Mouse (Mus musculus) lung, embryonic 16.5 days (tissue): ENCODE measurements around the gene Wee1. TPM values are rescaled to one million over a fixed set of nuclear protein-coding genes. Genes with fewer than 3 reads are reported as not detected.
"Not testable (repeated sequence)": the region's sequence is repeated elsewhere in the genome, so short reads cannot be mapped to it uniquely, and the experiment has no call there.

Experiments
- ATAC-seq: fragments of 200-750 bp; cut with Nextera tagmentation; 2 replicates; pipeline ENCODE4 v1.8.0; 2017; ENCODE audit warnings: low read depth, mild to moderate bottlenecking, moderate library complexity
- H3K27ac ChIP-seq: fragments of 300-500 bp; sonication (generic); 2 replicates; pipeline ENCODE4 v1.5.1; 2014; ENCODE audit warnings: mild to moderate bottlenecking, control low read depth, low read length
- H3K27me3 ChIP-seq: fragments of 300-500 bp; sonication (generic); 2 replicates; pipeline ENCODE4 v1.6.1; 2014; ENCODE audit warnings: low read depth, low read length, mixed read lengths; ENCODE audit not compliant: control insufficient read depth, insufficient read depth
- H3K36me3 ChIP-seq: fragments of 300-500 bp; sonication (generic); 2 replicates; pipeline ENCODE4 v1.6.1; 2014; ENCODE audit warnings: low read length; ENCODE audit not compliant: control insufficient read depth, insufficient read depth
- H3K4me1 ChIP-seq: fragments of 300-500 bp; sonication (generic); replicated peaks from 2 replicates; pipeline ENCODE4 v1.6.1; 2014; ENCODE audit warnings: low read length, mixed read lengths; ENCODE audit not compliant: control insufficient read depth, insufficient read depth
- H3K4me2 ChIP-seq: fragments of 300-500 bp; sonication (generic); 2 replicates; pipeline ENCODE4 v1.6.1; 2014; ENCODE audit warnings: low read depth, low read length, control low read depth
- H3K4me3 ChIP-seq: fragments of 300-500 bp; sonication (generic); 2 replicates; pipeline ENCODE4 v1.5.1; 2014; ENCODE audit warnings: mild to moderate bottlenecking, low read length, control low read depth
- H3K9ac ChIP-seq: fragments of 300-500 bp; sonication (generic); 2 replicates; pipeline ENCODE4 v1.6.1; 2014; ENCODE audit warnings: low read length, control low read depth
- H3K9me3 ChIP-seq: fragments of 300-500 bp; sonication (generic); 2 replicates; pipeline ENCODE4 v1.6.1; 2016; ENCODE audit warnings: low read length; ENCODE audit not compliant: control insufficient read depth
- WGBS: fragments of 180-500 bp; shearing (Covaris S2); extraction: QIAGEN DNeasy Blood & Tissue Kit; methylation state at CpG from one replicate; pipeline ENCODE4 v1.1.7; 2014; 5-methylcytosine and 5-hydroxymethylcytosine counted together
- polyA plus RNA-seq: library from polyadenylated mRNA; unstranded; fragments of >200 nt; fragmentation: Nextera tagmentation; extraction: Ambion mirVana; gene quantifications from 2 replicates; pipeline ENCODE4 v1.2.1, GENCODE M21; 2015

Wee1 gene
- polyA plus RNA-seq, 1 experiment from 2014 or later = 24.3 TPM

DNA sequence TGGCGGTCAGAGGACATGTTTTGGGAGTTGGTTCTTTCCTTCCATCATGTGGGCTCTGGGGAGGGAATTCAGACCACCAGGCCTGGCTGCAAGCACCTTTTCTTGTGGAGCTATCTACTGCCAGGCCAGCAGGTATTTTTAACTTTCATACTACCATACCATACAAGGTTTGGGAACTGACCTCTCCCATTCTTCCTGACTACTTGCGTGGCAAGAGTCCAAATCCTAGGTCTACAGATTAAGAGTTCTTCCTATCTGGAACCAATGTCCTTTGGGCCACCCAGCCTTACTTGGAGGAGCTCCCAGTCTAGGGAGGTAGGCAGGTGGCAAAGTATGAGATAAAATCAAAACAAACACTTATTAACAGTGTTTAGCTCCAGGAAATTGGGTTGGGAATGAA lies 3.4 kb upstream of the Wee1 start:
- Histone ChIP-seq H3K27me3 (no peaks in the 10 kb centered on the region), H3K4me1 (peaks cover 4% of the 10 kb centered on the region; the same call in 1 of the 2 replicates), H3K4me3 (no peak overlapping the region), H3K9me3 (no peaks in the 10 kb centered on the region), H3K27ac (no peak overlapping the region), H3K4me2 (no peak overlapping the region), H3K36me3 (no peaks in the 10 kb centered on the region), H3K9ac (no peak overlapping the region)
- 79% methylated on average over 2 of the region's 2 CpGs for WGBS
- no peak for ATAC-seq

DNA sequence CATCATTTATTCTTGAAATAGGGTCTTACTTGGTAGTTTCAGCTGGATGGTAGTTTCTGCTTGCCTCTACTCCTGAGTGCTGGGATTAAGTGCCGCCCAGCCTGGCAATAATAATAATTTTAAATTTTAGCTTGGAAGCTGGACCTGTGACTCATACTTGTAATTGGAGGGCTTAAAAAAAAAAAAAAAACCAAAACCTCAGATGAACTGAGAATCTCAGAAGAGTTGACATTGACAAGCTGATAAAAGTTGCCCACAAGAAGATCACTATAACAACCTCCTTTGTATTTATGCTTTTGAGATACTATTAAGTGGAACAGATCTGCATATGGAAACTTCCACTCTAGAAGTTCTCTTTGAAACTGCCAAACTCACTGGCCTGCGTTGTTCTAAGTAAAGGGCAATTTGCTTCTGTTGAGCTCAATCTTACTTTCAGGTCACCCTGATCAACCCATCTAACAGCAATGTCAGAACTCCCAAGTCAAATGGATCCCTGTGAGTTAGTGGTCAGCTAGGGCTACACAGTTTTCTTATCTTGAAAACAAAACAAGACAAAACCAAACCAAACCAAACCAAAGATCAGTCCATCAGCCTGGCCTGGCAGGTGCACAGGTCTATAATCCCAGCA lies 1.6 kb upstream of the Wee1 start:
- Histone ChIP-seq H3K4me1 (peaks cover 10% of the 10 kb centered on the region), H3K4me3 (no peak overlapping the region), H3K27me3 (no peaks in the 10 kb centered on the region), H3K27ac (no peak overlapping the region), H3K4me2 (peak overlapping the region; percentile 85), H3K9me3 (no peaks in the 10 kb centered on the region), H3K36me3 (no peaks in the 10 kb centered on the region), H3K9ac (no peak overlapping the region)
- WGBS = 84% methylated on average over 2 of the region's 2 CpGs
- ATAC-seq = no peak

DNA sequence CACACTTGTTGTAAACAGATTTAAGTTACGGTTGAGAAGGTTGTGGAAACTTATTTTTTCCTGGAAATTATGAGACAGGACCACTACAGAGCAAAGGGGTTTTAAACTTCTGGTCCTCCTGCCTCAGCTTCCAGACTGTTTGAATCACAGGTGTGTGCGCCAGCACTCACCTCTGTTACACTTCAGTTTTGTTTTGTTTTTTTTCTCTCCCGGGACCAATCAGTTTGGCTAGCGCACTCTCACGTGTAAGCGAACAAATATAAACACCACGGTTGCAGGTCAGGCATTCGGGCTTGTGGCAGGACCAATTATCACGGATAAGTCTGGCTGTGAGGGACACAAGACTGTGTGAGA lies 707 bp upstream of the Wee1 start:
- Histone ChIP-seq H3K27ac (peak overlapping the region; percentile 91), H3K4me1 (peaks cover 10% of the 10 kb centered on the region), H3K9ac (peak overlapping the region; percentile 82), H3K36me3 (no peaks in the 10 kb centered on the region), H3K4me3 (peak overlapping the region; percentile 98), H3K4me2 (peak overlapping the region; percentile 85), H3K9me3 (no peaks in the 10 kb centered on the region), H3K27me3 (no peaks in the 10 kb centered on the region)
- no peak for ATAC-seq
- WGBS = under 1% methylated on average over 9 of the region's 9 CpGs

DNA sequence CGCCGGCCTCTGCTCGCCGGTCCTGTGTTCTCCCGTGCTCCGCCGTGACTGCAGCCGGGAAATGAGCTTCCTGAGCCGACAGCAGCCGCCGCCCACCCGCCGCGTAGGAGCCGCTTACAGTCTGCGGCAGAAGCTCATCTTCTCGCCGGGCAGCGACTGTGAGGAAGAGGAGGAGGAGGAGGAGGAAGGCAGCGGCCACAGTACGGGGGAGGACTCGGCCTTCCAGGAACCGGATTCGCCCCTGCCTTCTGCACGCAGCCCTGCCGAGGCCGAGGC lies 381 bp downstream of the Wee1 start:
- Histone ChIP-seq H3K4me2 (peak overlapping the region; percentile 58), H3K9ac (peak overlapping the region; percentile 92), H3K4me1 (peaks cover 7% of the 10 kb centered on the region), H3K27me3 (no peaks in the 10 kb centered on the region), H3K36me3 (peaks cover 3% of the 10 kb centered on the region), H3K4me3 (peak overlapping the region; percentile 98), H3K27ac (peak overlapping the region; percentile 97), H3K9me3 (no peaks in the 10 kb centered on the region)
- ATAC-seq = no peak; the same call in 1 of the 2 replicates
- WGBS = under 1% methylated on average over 22 of the region's 27 CpGs

DNA sequence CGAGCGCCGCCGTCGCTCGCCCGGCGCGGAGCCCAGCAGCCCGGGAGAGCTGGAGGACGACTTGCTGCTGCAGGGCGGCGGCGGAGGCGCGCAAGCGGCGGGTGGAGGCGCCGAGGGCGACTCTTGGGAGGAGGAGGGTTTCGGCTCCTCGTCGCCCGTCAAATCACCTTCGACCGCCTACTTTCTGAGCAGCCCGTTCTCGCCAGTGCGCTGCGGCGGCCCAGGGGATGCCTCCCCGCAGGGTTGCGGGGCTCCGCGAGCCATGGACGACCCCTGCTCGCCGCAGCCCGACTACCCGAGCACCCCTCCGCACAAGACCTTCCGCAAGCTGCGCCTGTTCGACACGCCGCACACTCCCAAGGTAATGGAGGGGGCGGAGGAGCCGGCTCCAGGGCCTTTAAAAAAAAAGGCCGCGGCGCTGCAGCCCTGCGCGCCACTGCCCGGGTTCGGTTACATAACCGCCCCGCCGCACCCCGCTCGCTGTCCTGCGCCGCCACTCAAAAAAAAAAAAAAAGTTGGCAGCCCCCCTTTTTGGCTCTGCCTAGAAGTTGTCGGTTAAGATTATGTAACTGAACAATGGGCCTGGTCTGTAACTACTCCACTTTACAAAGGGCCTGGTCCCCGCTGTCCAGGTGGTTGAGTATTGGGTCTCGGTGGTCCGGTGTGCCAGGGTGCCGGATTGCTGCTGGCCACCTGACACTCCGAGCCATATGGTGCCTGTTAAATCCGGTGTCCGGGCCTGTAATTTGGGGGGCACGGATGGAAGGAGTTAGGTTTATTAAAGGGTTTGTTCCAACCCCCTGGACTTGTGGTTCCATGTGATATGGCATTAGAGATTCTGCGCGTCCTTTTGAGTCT lies 948 bp downstream of the Wee1 start:
- H3K27me3 ChIP-seq = no peaks in the 10 kb centered on the region
- H3K4me2 ChIP-seq = peak overlapping the region; percentile 58
- H3K4me1 ChIP-seq = peaks cover 6% of the 10 kb centered on the region
- 0% methylated on average over 67 of the region's 74 CpGs for WGBS
- H3K36me3 ChIP-seq = peaks cover 8% of the 10 kb centered on the region
- H3K9me3 ChIP-seq = no peaks in the 10 kb centered on the region
- peak overlapping the region; percentile 92 for H3K9ac ChIP-seq
- H3K27ac ChIP-seq = peak overlapping the region; percentile 97
- H3K4me3 ChIP-seq = peak overlapping the region; percentile 98
- peak; percentile 13 for ATAC-seq

DNA sequence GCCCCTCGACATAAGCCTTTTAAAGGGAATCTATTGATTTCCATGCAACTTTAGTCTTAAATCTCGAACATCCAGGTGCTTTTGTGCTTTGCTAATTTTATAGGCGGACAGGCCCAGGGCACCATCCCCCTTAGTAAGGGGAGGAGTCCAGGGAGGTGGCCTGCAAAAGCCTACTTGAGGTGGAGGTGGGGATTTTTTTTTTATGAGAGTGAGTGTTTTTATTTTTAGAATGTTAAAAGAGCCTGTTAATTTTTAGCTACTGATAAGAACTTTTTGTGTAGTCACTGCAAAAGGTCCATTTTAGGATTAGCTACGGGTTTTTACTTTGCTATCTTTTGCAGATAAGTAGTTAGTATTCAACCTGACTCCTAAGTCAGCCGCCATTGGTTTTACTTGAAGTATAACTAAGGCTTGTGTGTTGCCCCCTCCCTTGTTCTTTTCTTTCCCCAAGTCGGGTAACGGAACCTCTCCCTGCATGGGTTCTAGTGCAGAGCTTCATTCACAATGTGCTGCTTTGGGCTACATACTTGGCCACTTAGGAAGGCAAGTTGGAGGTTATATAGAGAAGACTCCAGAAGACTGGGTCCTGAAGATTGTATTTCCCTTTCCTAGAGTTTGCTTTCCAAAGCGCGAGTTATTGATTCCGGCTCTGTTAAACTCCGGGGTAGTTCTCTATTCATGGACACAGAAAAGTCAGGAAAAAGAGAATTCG lies 2.2 kb downstream of the Wee1 start:
- Histone ChIP-seq H3K9me3 (no peaks in the 10 kb centered on the region), H3K9ac (peak overlapping the region; percentile 92), H3K4me3 (peak overlapping the region; percentile 98), H3K4me2 (peak overlapping the region; percentile 58), H3K27ac (peak overlapping the region; percentile 97), H3K36me3 (peaks cover 12% of the 10 kb centered on the region), H3K4me1 (peaks cover 6% of the 10 kb centered on the region), H3K27me3 (no peaks in the 10 kb centered on the region)
- 28% methylated on average over 12 of the region's 12 CpGs for WGBS
- no peak for ATAC-seq

DNA sequence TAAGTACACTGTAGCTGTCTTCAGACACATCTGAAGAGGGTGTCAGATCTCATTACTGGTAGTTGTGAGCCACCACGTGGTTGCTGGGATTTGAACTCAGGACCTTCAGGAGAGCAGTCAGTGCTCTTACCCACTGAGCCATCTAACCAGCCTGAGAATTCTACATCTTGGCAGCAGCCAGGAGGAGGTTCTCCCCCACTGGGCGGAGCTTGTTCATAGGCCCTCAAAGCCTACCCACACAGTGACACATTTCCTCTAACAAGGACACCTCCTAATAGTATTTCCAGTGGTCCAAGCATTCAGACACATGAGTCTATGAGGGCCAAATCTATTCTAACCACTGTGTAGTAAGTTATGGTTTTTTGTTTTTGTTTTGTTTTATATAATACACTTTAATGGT lies 6.7 kb downstream of the Wee1 start:
- ATAC-seq = no peak

DNA sequence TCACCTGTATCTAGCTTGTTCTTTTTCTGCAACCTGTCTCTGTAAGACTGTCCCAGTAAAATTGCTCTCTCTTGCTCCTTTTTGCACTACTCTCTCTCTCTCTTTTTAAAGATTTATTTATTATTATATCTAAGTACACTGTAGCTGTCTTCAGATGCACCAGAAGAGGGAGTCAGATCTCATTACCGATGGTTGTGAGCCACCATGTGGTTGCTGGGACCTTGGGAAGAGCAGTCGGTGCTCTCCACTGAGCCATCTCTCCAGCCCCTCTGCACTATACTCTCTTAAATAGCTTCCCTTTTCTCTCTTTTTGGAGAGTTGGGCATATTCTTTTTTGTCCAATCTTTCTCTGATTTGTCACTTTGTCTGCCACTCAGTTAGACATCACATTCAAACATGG lies 10.4 kb downstream of the Wee1 start:
- H3K4me3 ChIP-seq, H3K9ac ChIP-seq, H3K4me2 ChIP-seq, H3K4me1 ChIP-seq, H3K27ac ChIP-seq, H3K27me3 ChIP-seq, ATAC-seq, H3K9me3 ChIP-seq: not testable (repeated sequence)
- peaks cover 61% of the 10 kb centered on the region for H3K36me3 ChIP-seq
- WGBS = 73% methylated on average over 2 of the region's 2 CpGs

More for the DNA sequence above, 6.7 kb downstream of the Wee1 start:
- H3K27ac ChIP-seq = no peak overlapping the region
- no peak overlapping the region for H3K9ac ChIP-seq
- H3K4me2 ChIP-seq = no peak overlapping the region
- H3K4me3 ChIP-seq = no peak overlapping the region
- no peaks in the 10 kb centered on the region for H3K27me3 ChIP-seq
- H3K36me3 ChIP-seq = peaks cover 40% of the 10 kb centered on the region
- WGBS = 63% methylated on average over 2 of the region's 2 CpGs
- no peaks in the 10 kb centered on the region for H3K9me3 ChIP-seq
- H3K4me1 ChIP-seq = peaks cover 6% of the 10 kb centered on the region

DNA sequence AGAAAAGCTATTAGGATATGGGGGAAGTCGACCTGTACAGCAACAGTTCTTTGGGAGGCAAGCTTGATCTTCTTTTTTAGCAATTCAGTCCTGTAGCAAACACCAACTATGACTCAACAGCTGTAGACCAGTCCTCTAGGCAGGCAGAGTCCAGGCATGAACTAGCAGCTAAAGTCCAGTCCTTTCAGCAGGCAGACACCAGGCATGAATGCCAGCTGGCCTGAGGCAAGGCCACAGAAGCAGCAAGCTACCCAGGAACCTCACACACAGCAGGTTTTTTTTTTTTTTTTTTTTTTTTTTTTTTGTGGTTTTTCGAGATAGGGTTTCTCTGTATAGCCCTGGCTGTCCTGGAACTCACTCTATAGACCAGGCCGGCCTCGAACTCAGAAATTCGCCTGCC lies 12.1 kb downstream of the Wee1 start:
- no peaks in the 10 kb centered on the region for H3K9me3 ChIP-seq
- no peak overlapping the region for H3K4me2 ChIP-seq
- 89% methylated on average over 5 of the region's 5 CpGs for WGBS
- H3K4me1 ChIP-seq = no peaks in the 10 kb centered on the region
- no peak overlapping the region for H3K9ac ChIP-seq
- no peak overlapping the region for H3K27ac ChIP-seq
- no peak overlapping the region for H3K4me3 ChIP-seq
- peaks cover 68% of the 10 kb centered on the region for H3K36me3 ChIP-seq
- ATAC-seq = no peak
- H3K27me3 ChIP-seq = no peaks in the 10 kb centered on the region
